24 mouse cellular contexts compared by ENCODE assay signal in the genomic region with DNA sequence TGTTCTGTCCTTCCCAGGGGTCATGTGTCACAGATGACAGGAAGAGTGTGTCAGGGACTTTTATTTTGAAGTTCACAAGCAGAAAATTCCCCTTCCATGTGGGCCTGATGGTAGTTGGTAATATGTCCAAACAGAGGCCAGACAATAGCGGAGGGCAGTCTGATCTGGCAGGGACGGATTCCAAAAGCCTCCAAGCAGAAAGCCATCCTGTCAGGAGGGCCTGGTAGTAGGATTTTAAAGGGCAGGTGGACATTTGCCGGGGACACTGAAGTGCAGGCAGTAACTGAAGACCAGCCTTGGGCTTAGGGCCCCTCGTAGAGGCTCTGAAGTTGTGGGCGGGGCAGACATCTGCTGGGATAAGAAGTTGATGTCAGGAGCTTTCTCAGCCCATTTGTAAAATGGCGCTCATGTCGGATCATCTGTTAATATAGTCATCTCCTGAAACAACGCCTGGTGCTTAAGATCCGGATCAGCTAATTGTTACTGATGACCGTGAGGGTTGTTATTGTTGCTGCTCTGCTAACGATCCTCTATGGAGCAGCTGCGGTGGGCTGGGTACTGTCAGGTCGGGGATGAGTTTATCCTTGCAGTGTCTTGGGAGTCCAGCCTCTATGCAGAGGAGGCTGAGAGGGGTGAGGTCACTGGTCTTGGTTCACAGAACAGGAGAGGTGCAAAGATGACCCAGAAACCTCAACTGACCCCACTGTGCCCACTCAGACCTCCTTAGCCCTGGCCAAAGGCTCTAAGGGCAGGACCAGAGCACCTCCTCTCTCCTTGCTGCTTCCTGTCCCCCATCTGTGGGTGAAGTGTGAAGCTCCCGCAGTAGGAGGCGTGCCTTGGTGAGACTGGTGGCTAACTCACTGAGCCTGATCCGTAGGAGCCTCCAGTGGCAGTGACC. TPM values are rescaled to one million over a fixed set of nuclear protein-coding genes. Genes with fewer than 3 reads are reported as not detected.
DNase-seq lines count a peak whose midpoint lies in the region; ATAC-seq and TF ChIP-seq lines count a peak whose summit lies in the region.
"Had no signal": no experiment of that assay in that cellular context is flagged by ENCODE, and none has a peak within 500 bp of the region (broad histone marks: within the 10 kb centered on the region; RNA-seq: fewer than 3 reads in every experiment).

No protein-coding gene starts in this region.

- H3K4me2 ChIP-seq in forebrain, postnatal 0 days (ENCODE audit: low read depth) = 0 out of 2 replicates have a peak overlapping the region, but pooled peaks have one; percentile 31
- H3K4me2 ChIP-seq in forebrain, embryonic 16.5 days (ENCODE audit: low read length) = no peak overlapping the region
- peak overlapping the region; percentile 12 for H3K4me2 ChIP-seq in midbrain, embryonic 12.5 days (replicated peaks)
- H3K4me2 ChIP-seq: embryonic facial prominence, embryonic 13.5 days; hindbrain, embryonic 13.5 days had no signal

- no peaks in the 10 kb centered on the region for H3K27me3 ChIP-seq in forebrain, postnatal 0 days (ENCODE audit: insufficient read depth, low read length)
- H3K27me3 ChIP-seq in forebrain, embryonic 16.5 days (replicated peaks; ENCODE audit: control insufficient read depth, insufficient read depth, low read length) = 0 out of 2 replicates have a peak, but pooled peaks cover 7% of the 10 kb centered on the region
- H3K27me3 ChIP-seq in midbrain, embryonic 12.5 days = peaks cover 95% of the 10 kb centered on the region

- H3K27ac ChIP-seq in forebrain, postnatal 0 days (ENCODE audit: low read depth, low read length) = peak overlapping the region; percentile 45; the same call in 1 of the 2 replicates
- no peak overlapping the region for H3K27ac ChIP-seq in forebrain, embryonic 16.5 days (ENCODE audit: low read length)
- peak overlapping the region; percentile 73 for H3K27ac ChIP-seq in midbrain, embryonic 12.5 days (replicated peaks)
- H3K27ac ChIP-seq: embryonic facial prominence, embryonic 13.5 days; hindbrain, embryonic 13.5 days had no signal

- DNase-seq in forebrain, postnatal 0 days = no peak
- peak; percentile 46 for DNase-seq in left cerebral cortex, postnatal 4 days
- no peak for DNase-seq in left cerebral cortex, postnatal 25 days (ENCODE audit: low spot score in 2 of 2)
- peak; percentile 85 for DNase-seq in retina, postnatal 1 day
- no peak for DNase-seq in spleen, postnatal 10 days (ENCODE audit: low spot score in 2 of 2)
- DNase-seq: B cell, adult 2 months; cerebellum, adult 2 months; gastrocnemius, postnatal 25 days; kidney, postnatal 36 days; liver, postnatal 0 days; lung, postnatal 14 days; right cerebral cortex, adult 18-20 months; thymus, postnatal 25 days had no signal

- H3K9me3 ChIP-seq in forebrain, postnatal 0 days (ENCODE audit: low read length) = no peaks in the 10 kb centered on the region
- H3K9me3 ChIP-seq in forebrain, embryonic 16.5 days (ENCODE audit: control insufficient read depth, low read length) = no peaks in the 10 kb centered on the region
- H3K9me3 ChIP-seq in midbrain, embryonic 12.5 days = no peaks in the 10 kb centered on the region
- H3K9me3 ChIP-seq: embryonic facial prominence, embryonic 13.5 days; hindbrain, embryonic 13.5 days; limb, embryonic 10.5 days had no signal

- H3K36me3 ChIP-seq in forebrain, postnatal 0 days (ENCODE audit: insufficient read depth) = no peaks in the 10 kb centered on the region
- no peaks in the 10 kb centered on the region for H3K36me3 ChIP-seq in forebrain, embryonic 16.5 days (ENCODE audit: control insufficient read depth, insufficient read depth)
- no peaks in the 10 kb centered on the region for H3K36me3 ChIP-seq in midbrain, embryonic 12.5 days
- H3K36me3 ChIP-seq: embryonic facial prominence, embryonic 13.5 days; hindbrain, embryonic 13.5 days; limb, embryonic 10.5 days had no signal

- WGBS in forebrain, postnatal 0 days = 35% methylated on average over 16 of the region's 16 CpGs
- 30% methylated on average over 16 of the region's 16 CpGs for WGBS in forebrain, embryonic 16.5 days
- 24% methylated on average over 16 of the region's 16 CpGs for WGBS in midbrain, embryonic 12.5 days

- TF ChIP-seq CTCF in forebrain, postnatal 0 days (IDR thresholded peaks at IDR 0.05; ENCODE audit: low read depth) = no peak

- no peak overlapping the region for H3K9ac ChIP-seq in forebrain, postnatal 0 days
- no peak overlapping the region for H3K9ac ChIP-seq in forebrain, embryonic 16.5 days (replicated peaks; ENCODE audit: low read depth, low read length)
- H3K9ac ChIP-seq in midbrain, embryonic 12.5 days (replicated peaks) = no peak overlapping the region
- H3K9ac ChIP-seq: embryonic facial prominence, embryonic 13.5 days; liver, postnatal 0 days had no signal

- no peak for ATAC-seq in forebrain, postnatal 0 days
- ATAC-seq in forebrain, embryonic 16.5 days = no peak; the same call in 1 of the 2 replicates
- peak; percentile 23; the same call in 1 of the 2 replicates for ATAC-seq in midbrain, embryonic 12.5 days (ENCODE audit: low FRiP score, low read depth)
- no peak for ATAC-seq in megakaryocyte progenitor cell, adult 5-6 weeks (replicated peaks; ENCODE audit: poor library complexity)
- ATAC-seq: intestine, postnatal 0 days; liver, postnatal 0 days had no signal

- H3K4me1 ChIP-seq in forebrain, postnatal 0 days (ENCODE audit: insufficient read depth) = peaks cover 16% of the 10 kb centered on the region
- peaks cover 17% of the 10 kb centered on the region for H3K4me1 ChIP-seq in forebrain, embryonic 16.5 days (replicated peaks; ENCODE audit: control insufficient read depth, insufficient read depth, low read length)
- peaks cover 85% of the 10 kb centered on the region for H3K4me1 ChIP-seq in midbrain, embryonic 12.5 days

- no peak overlapping the region for H3K4me3 ChIP-seq in forebrain, postnatal 0 days (ENCODE audit: low read depth, low read length)
- H3K4me3 ChIP-seq in forebrain, embryonic 16.5 days (replicated peaks; ENCODE audit: low read length) = no peak overlapping the region
- H3K4me3 ChIP-seq in midbrain, embryonic 12.5 days = no peak overlapping the region
- H3K4me3 ChIP-seq: embryonic facial prominence, embryonic 13.5 days; hindbrain, embryonic 13.5 days; limb, embryonic 10.5 days had no signal

- intact Hi-C loops in left cerebral cortex, postnatal 4 days (cut with DNase I) = no loop called here
- intact Hi-C loops in left cerebral cortex, postnatal 25 days (cut with DNase I) = no loop called here

RNA-seq across cellular contexts. Expression of gene Epha8, which starts 10.1 kb away (rescaled TPM):
- total RNA-seq in forebrain, postnatal 0 days (2014; rRNA removed) = 20.5 and 23.9 TPM in 2 replicates
- polyA plus RNA-seq in forebrain, postnatal 0 days (2015; fragmentation: Nextera tagmentation; extraction: Ambion mirVana) = 6.6 and 9.5 TPM in 2 replicates
- 3.7 and 6.7 TPM in 2 replicates for polyA plus RNA-seq in forebrain, embryonic 16.5 days (2015; fragmentation: Nextera tagmentation; extraction: Ambion mirVana)
- total RNA-seq in left cerebral cortex, postnatal 4 days (2021) = 10 to 100 TPM; 21.6 to 23.0 TPM
- 1 to 10 TPM; 3.9 to 6.5 TPM for total RNA-seq in left cerebral cortex, postnatal 25 days (2021)
- polyA plus RNA-seq in midbrain, embryonic 12.5 days (2016; fragmentation: Nextera tagmentation; extraction: Ambion mirVana) = 10.9 and 11.6 TPM in 2 replicates
- not detected in 2 replicates for total RNA-seq in megakaryocyte progenitor cell, adult 5-6 weeks (2015)
- total RNA-seq in megakaryocyte progenitor cell, adult 5-6 weeks (2017) = not detected in 2 replicates
- total RNA-seq: common myeloid progenitor, adult 5-6 weeks; gastrocnemius, postnatal 25 days; liver, adult 2 months; megakaryocyte-erythroid progenitor cell, adult 5-6 weeks had no signal
- polyA plus RNA-seq: heart, postnatal 0 days; liver, adult 2 months had no signal

Comparison
In these comparisons a context has a peak if more than half of its experiments do, and no peak if none do; other contexts are left out.
1. DNase-seq: peak in left cerebral cortex, postnatal 4 days (single experiment) and retina, postnatal 1 day (single experiment); none in forebrain, postnatal 0 days (single experiment), left cerebral cortex, postnatal 25 days (0 of 2) and spleen, postnatal 10 days (0 of 2).
2. RNA of gene Epha8, which starts 10.1 kb away (total RNA-seq): 20.5 to 23.9 TPM in forebrain, postnatal 0 days, 21.6 to 23.0 TPM in left cerebral cortex, postnatal 4 days and 3.9 to 6.5 TPM in left cerebral cortex, postnatal 25 days; not detected in megakaryocyte progenitor cell, adult 5-6 weeks; every median in the first group is over 4 times any median in the second.